Mouse (Mus musculus) CD4-positive, CD25-positive, alpha-beta regulatory T cell, adult 2 months (primary cell): ENCODE measurements around the gene 2810408A11Rik.
A peak's percentile ranks its signal among the peaks of the same experiment; 100 is the strongest.

Source experiments
- DNase-seq: peaks from one replicate; pipeline ENCODE4 v3.0.0-alpha.2; 2012; ENCODE audit warnings: low read depth, low spot score

Gene 2810408A11Rik

GRCm38 (mm10) chr11:69912716-69913530 lies 12.1 kb upstream of the 2810408A11Rik start:
- DNase-seq, result no peak

GRCm38 (mm10) chr11:69911701-69912100 lies 10.9 kb upstream of the 2810408A11Rik start:
- no peak for DNase-seq

- no peak for DNase-seq
Observed at GRCm38 (mm10) chr11:69910781-69911560, 10.2 kb upstream of the 2810408A11Rik start.

GRCm38 (mm10) chr11:69910177-69910576 lies 9.4 kb upstream of the 2810408A11Rik start:
- DNase-seq, result no peak

GRCm38 (mm10) chr11:69909174-69909573 lies 8.4 kb upstream of the 2810408A11Rik start:
- DNase-seq, result no peak

GRCm38 (mm10) chr11:69908645-69909044 lies 7.9 kb upstream of the 2810408A11Rik start:
- DNase-seq, result no peak

- DNase-seq, result no peak
Observed at GRCm38 (mm10) chr11:69904311-69904710, 3.5 kb upstream of the 2810408A11Rik start.

GRCm38 (mm10) chr11:69902972-69903371 lies 2.2 kb upstream of the 2810408A11Rik start:
- no peak for DNase-seq

GRCm38 (mm10) chr11:69901993-69902392 lies 1.2 kb upstream of the 2810408A11Rik start:
- DNase-seq, result peak; percentile 46

- DNase-seq, result peak; percentile 95
Observed at GRCm38 (mm10) chr11:69901406-69901846, 639 bp upstream of the 2810408A11Rik start.

- no peak for DNase-seq
Observed at GRCm38 (mm10) chr11:69899870-69900269, 917 bp downstream of the 2810408A11Rik start.

GRCm38 (mm10) chr11:69895291-69895690 lies 5.5 kb downstream of the 2810408A11Rik start, which contains the start of gene Acap1:
Acap1 (minus strand) TSS chr11:69895539.
- DNase-seq, result peak; percentile 83

- DNase-seq, result peak; percentile 88
Observed at GRCm38 (mm10) chr11:69894671-69895070, 6.1 kb downstream of the 2810408A11Rik start.

- no peak for DNase-seq
Observed at GRCm38 (mm10) chr11:69891482-69891881, 9.3 kb downstream of the 2810408A11Rik start.

- no peak for DNase-seq
Observed at GRCm38 (mm10) chr11:69886907-69887635, 13.7 kb downstream of the 2810408A11Rik start.

- no peak for DNase-seq
Observed at GRCm38 (mm10) chr11:69884663-69885062, 16.1 kb downstream of the 2810408A11Rik start.

- DNase-seq, result no peak
Observed at GRCm38 (mm10) chr11:69884240-69884639, 16.5 kb downstream of the 2810408A11Rik start.

- DNase-seq, result no peak
Observed at GRCm38 (mm10) chr11:69883527-69884151, 17.1 kb downstream of the 2810408A11Rik start.

- peak; percentile 77 for DNase-seq
Observed at GRCm38 (mm10) chr11:69883066-69883465, 17.7 kb downstream of the 2810408A11Rik start.

GRCm38 (mm10) chr11:69881787-69882670 lies 18.8 kb downstream of the 2810408A11Rik start:
- DNase-seq, result no peak
